Mouse (Mus musculus) kidney, embryonic 15.5 days (tissue): ENCODE data around the gene Tmem104. TPM values are rescaled to one million over a fixed set of nuclear protein-coding genes. Genes with fewer than 3 reads are reported as not detected.
A peak's percentile ranks its signal among the peaks of the same experiment; 100 is the strongest.

Experiments used
- ATAC-seq: fragments of 200-750 bp; cut with Nextera tagmentation; replicated peaks from 2 replicates; pipeline ENCODE4 v1.8.0; 2017; ENCODE audit warnings: moderate TSS enrichment; ENCODE audit not compliant: low FRiP score
- H3K27ac ChIP-seq: fragments of 300-500 bp; sonication (generic); 2 replicates; pipeline ENCODE4 v1.5.1; 2015; ENCODE audit warnings: mild to moderate bottlenecking, inconsistent platforms
- H3K27me3 ChIP-seq: fragments of 300-500 bp; sonication (generic); 2 replicates; pipeline ENCODE4 v1.6.1; 2015; ENCODE audit warnings: inconsistent platforms
- H3K36me3 ChIP-seq: fragments of 300-500 bp; sonication (generic); 2 replicates; pipeline ENCODE4 v1.6.1; 2015; ENCODE audit warnings: inconsistent platforms
- H3K4me1 ChIP-seq: fragments of 300-500 bp; sonication (generic); 2 replicates; pipeline ENCODE4 v1.6.1; 2015; ENCODE audit warnings: inconsistent platforms
- H3K4me2 ChIP-seq: fragments of 300-500 bp; sonication (generic); 2 replicates; pipeline ENCODE4 v1.6.1; 2015; ENCODE audit warnings: moderate library complexity, mild to moderate bottlenecking, inconsistent platforms
- H3K4me3 ChIP-seq: fragments of 300-500 bp; sonication (generic); replicated peaks from 2 replicates; pipeline ENCODE4 v1.5.1; 2015; ENCODE audit warnings: mild to moderate bottlenecking, inconsistent platforms
- H3K9ac ChIP-seq: fragments of 300-500 bp; sonication (generic); 2 replicates; pipeline ENCODE4 v1.6.1; 2015; ENCODE audit warnings: mild to moderate bottlenecking, inconsistent platforms
- H3K9me3 ChIP-seq: fragments of 300-500 bp; sonication (generic); replicated peaks from 2 replicates; pipeline ENCODE4 v1.6.1; 2016; ENCODE audit warnings: inconsistent platforms
- WGBS: fragments of 180-500 bp; shearing (Covaris S2); methylation state at CpG from one replicate; pipeline ENCODE4 v1.1.7; 2015; ENCODE audit warnings: mixed read lengths; 5-methylcytosine and 5-hydroxymethylcytosine counted together
- polyA plus RNA-seq: library from polyadenylated mRNA; unstranded; fragments of >200 nt; fragmentation: Nextera tagmentation; extraction: Ambion mirVana; gene quantifications from 2 replicates; pipeline ENCODE4 v1.2.1, GENCODE M21; 2015

Tmem104 gene
- polyA plus RNA-seq, 1 experiment from 2014 or later = 11.0 TPM

- Histone ChIP-seq H3K4me1 (peaks cover 69% of the 10 kb centered on the region), H3K27ac (no peak overlapping the region), H3K27me3 (peaks cover 80% of the 10 kb centered on the region), H3K36me3 (no peaks in the 10 kb centered on the region), H3K4me3 (no peak overlapping the region), H3K4me2 (no peak overlapping the region), H3K9ac (no peak overlapping the region), H3K9me3 (no peaks in the 10 kb centered on the region)
- 7% methylated on average over 5 of the region's 5 CpGs for WGBS
- peak; percentile 49 for ATAC-seq
These were observed 49.3 kb downstream of the Tmem104 start for GRCm38 (mm10) chr11:115236570-115236969.

- H3K4me2 ChIP-seq = no peak overlapping the region
- H3K4me1 ChIP-seq = peaks cover 64% of the 10 kb centered on the region
- no peak overlapping the region for H3K27ac ChIP-seq
- WGBS = 54% methylated on average over 11 of the region's 11 CpGs
- H3K4me3 ChIP-seq = no peak overlapping the region
- no peaks in the 10 kb centered on the region for H3K9me3 ChIP-seq
- H3K36me3 ChIP-seq = peaks cover 13% of the 10 kb centered on the region
- no peak for ATAC-seq
- H3K9ac ChIP-seq = no peak overlapping the region
- peaks cover 87% of the 10 kb centered on the region for H3K27me3 ChIP-seq
These were observed 54.1 kb downstream of the Tmem104 start for GRCm38 (mm10) chr11:115241402-115241801.

DNA sequence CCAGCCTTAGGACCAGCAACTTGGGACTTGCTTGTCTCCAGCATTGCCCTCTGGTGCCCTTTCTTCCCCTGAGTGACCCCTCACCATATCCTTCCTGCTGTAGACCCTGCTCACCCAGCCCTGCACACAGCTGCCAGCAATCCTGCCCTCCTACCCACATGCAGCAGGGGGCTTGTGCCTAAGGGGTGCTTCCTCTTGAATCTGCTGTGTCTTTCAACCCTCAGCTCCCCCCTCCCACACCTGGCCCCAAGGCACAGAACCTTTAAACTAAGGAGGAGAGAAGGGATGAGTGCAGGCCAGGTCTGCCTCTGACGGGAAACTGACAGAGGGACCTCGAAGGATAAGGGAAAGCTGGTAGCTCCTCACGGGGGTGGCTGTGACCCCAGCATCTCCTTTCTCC is 55.5 kb downstream of the Tmem104 start:
- H3K9ac ChIP-seq = no peak overlapping the region
- no peak for ATAC-seq
- H3K4me1 ChIP-seq = peaks cover 68% of the 10 kb centered on the region
- WGBS = 66% methylated on average over 3 of the region's 3 CpGs
- no peaks in the 10 kb centered on the region for H3K9me3 ChIP-seq
- H3K27ac ChIP-seq = no peak overlapping the region
- H3K4me3 ChIP-seq = no peak overlapping the region
- peaks cover 93% of the 10 kb centered on the region for H3K27me3 ChIP-seq
- H3K4me2 ChIP-seq = no peak overlapping the region
- peaks cover 13% of the 10 kb centered on the region for H3K36me3 ChIP-seq

GRCm38 (mm10) chr11:115243783-115244182 is 56.5 kb downstream of the Tmem104 start:
- WGBS = 92% methylated on average over 12 of the region's 12 CpGs
- Histone ChIP-seq H3K4me3 (no peak overlapping the region), H3K27me3 (peaks cover 93% of the 10 kb centered on the region), H3K36me3 (peaks cover 13% of the 10 kb centered on the region), H3K27ac (no peak overlapping the region), H3K4me2 (no peak overlapping the region), H3K4me1 (peaks cover 61% of the 10 kb centered on the region), H3K9me3 (no peaks in the 10 kb centered on the region), H3K9ac (no peak overlapping the region)
- ATAC-seq = no peak

DNA sequence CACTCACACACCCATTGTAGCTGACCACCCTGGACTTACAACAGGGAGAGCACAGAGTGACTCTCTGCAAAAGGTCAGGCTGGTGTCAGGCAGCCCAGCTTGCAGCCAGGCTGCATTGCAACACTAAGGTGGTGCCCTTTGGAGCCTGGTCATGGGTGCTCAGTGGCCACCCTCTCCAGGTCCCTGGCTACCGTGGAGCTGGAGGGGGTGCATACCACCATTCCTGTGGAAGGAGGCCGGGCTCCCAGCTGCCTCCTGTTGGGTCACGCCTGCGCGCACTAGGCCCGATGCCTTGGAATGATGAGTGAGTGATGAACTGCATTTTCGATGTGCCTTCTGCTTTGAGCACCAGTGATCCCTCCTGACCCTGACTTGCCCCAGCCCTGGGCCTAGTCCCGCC is 57.6 kb downstream of the Tmem104 start:
- ATAC-seq = no peak
- no peak overlapping the region for H3K9ac ChIP-seq
- no peak overlapping the region for H3K27ac ChIP-seq
- H3K4me2 ChIP-seq = no peak overlapping the region
- H3K4me1 ChIP-seq = peaks cover 55% of the 10 kb centered on the region
- no peak overlapping the region for H3K4me3 ChIP-seq
- H3K27me3 ChIP-seq = peaks cover 94% of the 10 kb centered on the region
- H3K9me3 ChIP-seq = no peaks in the 10 kb centered on the region
- H3K36me3 ChIP-seq = peaks cover 13% of the 10 kb centered on the region
- WGBS = 70% methylated on average over 8 of the region's 8 CpGs

DNA sequence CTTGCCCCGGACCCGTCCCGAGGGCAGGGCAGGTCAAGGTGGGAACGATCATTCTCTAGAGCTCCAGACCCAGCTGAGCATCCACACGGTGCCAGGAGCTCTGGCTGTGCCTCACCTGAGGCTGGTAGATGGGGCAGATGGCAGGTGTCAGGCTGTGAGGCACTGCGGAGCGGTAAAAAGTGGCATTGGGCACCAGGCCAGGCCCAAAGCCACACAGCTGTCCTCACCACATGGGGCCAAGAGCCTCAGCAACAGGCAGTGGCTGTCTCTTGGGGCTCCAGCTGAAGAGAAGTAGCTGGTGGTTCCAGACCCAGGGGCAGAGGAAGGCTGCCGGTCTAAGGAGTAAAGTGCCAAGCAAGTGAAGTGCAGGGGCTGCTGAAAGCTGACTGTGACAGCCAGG is 59.1 kb downstream of the Tmem104 start:
- H3K27ac ChIP-seq = no peak overlapping the region
- H3K9me3 ChIP-seq = no peaks in the 10 kb centered on the region
- H3K27me3 ChIP-seq = peaks cover 95% of the 10 kb centered on the region
- WGBS = 63% methylated on average over 8 of the region's 8 CpGs
- H3K4me3 ChIP-seq = no peak overlapping the region
- peaks cover 48% of the 10 kb centered on the region for H3K4me1 ChIP-seq
- no peak overlapping the region for H3K4me2 ChIP-seq
- no peak for ATAC-seq
- no peak overlapping the region for H3K9ac ChIP-seq
- H3K36me3 ChIP-seq = peaks cover 13% of the 10 kb centered on the region

- ATAC-seq = no peak
These were observed 60.0 kb downstream of the Tmem104 start for GRCm38 (mm10) chr11:115247240-115247639.

GRCm38 (mm10) chr11:115247945-115248344 is 60.7 kb downstream of the Tmem104 start:
- Histone ChIP-seq H3K27ac (no peak overlapping the region), H3K4me2 (no peak overlapping the region), H3K27me3 (peaks cover 96% of the 10 kb centered on the region), H3K4me1 (peaks cover 44% of the 10 kb centered on the region), H3K9ac (no peak overlapping the region), H3K36me3 (peaks cover 13% of the 10 kb centered on the region), H3K4me3 (no peak overlapping the region), H3K9me3 (no peaks in the 10 kb centered on the region)
- WGBS = 73% methylated on average over 6 of the region's 6 CpGs
- no peak for ATAC-seq

More at GRCm38 (mm10) chr11:115247240-115247639, 60.0 kb downstream of the Tmem104 start:
- no peak overlapping the region for H3K27ac ChIP-seq
- H3K4me3 ChIP-seq = no peak overlapping the region
- peaks cover 96% of the 10 kb centered on the region for H3K27me3 ChIP-seq
- no peak overlapping the region for H3K9ac ChIP-seq
- no peaks in the 10 kb centered on the region for H3K9me3 ChIP-seq
- WGBS = 7% methylated on average over 3 of the region's 3 CpGs
- peaks cover 13% of the 10 kb centered on the region for H3K36me3 ChIP-seq
- H3K4me2 ChIP-seq = no peak overlapping the region
- H3K4me1 ChIP-seq = peaks cover 44% of the 10 kb centered on the region

- Histone ChIP-seq H3K27me3 (peaks cover 94% of the 10 kb centered on the region), H3K4me2 (peak overlapping the region; percentile 75)
These were observed 62.6 kb downstream of the Tmem104 start for GRCm38 (mm10) chr11:115249721-115250404.

GRCm38 (mm10) chr11:115250405-115251090 is 63.3 kb downstream of the Tmem104 start:
- no peaks in the 10 kb centered on the region for H3K9me3 ChIP-seq
- 0 out of 2 replicates have a peak overlapping the region, but pooled peaks have one; percentile 21 for H3K9ac ChIP-seq
- WGBS = 2% methylated on average over 36 of the region's 36 CpGs
- peaks cover 96% of the 10 kb centered on the region for H3K27me3 ChIP-seq
- no peak overlapping the region for H3K27ac ChIP-seq
- H3K4me2 ChIP-seq = peak overlapping the region; percentile 75
- H3K4me3 ChIP-seq = peak overlapping the region; percentile 41
- peaks cover 33% of the 10 kb centered on the region for H3K4me1 ChIP-seq
- no peak for ATAC-seq
- no peaks in the 10 kb centered on the region for H3K36me3 ChIP-seq

More at GRCm38 (mm10) chr11:115249721-115250404, 62.6 kb downstream of the Tmem104 start:
- 3% methylated on average over 63 of the region's 63 CpGs for WGBS
- peaks cover 38% of the 10 kb centered on the region for H3K4me1 ChIP-seq
- 0 out of 2 replicates have a peak overlapping the region, but pooled peaks have one; percentile 21 for H3K9ac ChIP-seq
- no peaks in the 10 kb centered on the region for H3K36me3 ChIP-seq
- ATAC-seq = 0 out of 2 replicates have a peak, but pooled peaks have one; percentile 41
- no peak overlapping the region for H3K27ac ChIP-seq
- peak overlapping the region; percentile 41 for H3K4me3 ChIP-seq
- no peaks in the 10 kb centered on the region for H3K9me3 ChIP-seq

GRCm38 (mm10) chr11:115251258-115251657 is 64.0 kb downstream of the Tmem104 start:
- H3K36me3 ChIP-seq = no peaks in the 10 kb centered on the region
- 61% methylated on average over 3 of the region's 3 CpGs for WGBS
- no peaks in the 10 kb centered on the region for H3K9me3 ChIP-seq
- ATAC-seq = no peak
- no peak overlapping the region for H3K4me3 ChIP-seq
- H3K4me1 ChIP-seq = peaks cover 26% of the 10 kb centered on the region
- peaks cover 97% of the 10 kb centered on the region for H3K27me3 ChIP-seq
- H3K27ac ChIP-seq = no peak overlapping the region
- H3K9ac ChIP-seq = no peak overlapping the region
- no peak overlapping the region for H3K4me2 ChIP-seq

DNA sequence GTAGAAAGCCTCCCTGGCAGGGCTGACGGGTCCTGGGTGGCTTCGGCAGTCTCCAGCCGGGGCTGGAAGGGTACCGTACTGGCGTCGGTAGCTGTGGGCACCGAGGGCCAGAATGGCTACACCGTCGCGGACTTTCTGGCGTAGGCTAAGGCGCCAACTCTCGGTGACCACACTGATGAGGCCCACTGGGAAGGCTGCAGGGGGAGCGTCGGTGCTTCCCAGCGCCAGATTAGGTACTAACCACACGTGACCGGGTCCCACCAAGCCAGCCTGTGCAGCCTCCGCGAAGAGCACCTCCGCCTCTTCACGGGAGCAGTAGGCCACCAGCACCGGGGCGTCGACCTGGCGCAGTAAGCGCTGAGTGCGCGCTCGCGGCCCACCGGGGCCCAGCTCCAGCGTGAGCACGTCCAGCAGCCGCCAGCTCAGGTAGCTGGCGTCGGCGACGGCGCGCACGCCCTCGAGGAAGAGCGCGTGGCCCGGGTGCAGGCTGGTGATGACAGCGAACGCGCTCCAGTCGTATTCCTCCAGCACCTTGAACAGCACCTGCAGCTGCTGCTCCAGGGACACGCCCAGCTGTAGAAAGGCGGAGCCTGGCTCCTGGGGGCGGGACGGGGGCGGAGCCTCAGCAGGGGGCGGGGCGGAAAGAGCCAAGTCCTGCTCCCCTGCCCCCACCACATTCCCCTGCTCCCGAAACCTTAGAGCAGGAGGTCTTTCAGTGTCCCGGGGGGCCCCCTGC is 70.7 kb downstream of the Tmem104 start:
- no peak overlapping the region for H3K9ac ChIP-seq
- H3K27me3 ChIP-seq = peaks cover 99% of the 10 kb centered on the region
- H3K4me3 ChIP-seq = 0 out of 2 replicates have a peak overlapping the region, but pooled peaks have one; percentile 19
- no peaks in the 10 kb centered on the region for H3K9me3 ChIP-seq
- H3K4me2 ChIP-seq = peak overlapping the region; percentile 46
- peaks cover 9% of the 10 kb centered on the region for H3K4me1 ChIP-seq
- no peak overlapping the region for H3K27ac ChIP-seq
- WGBS = 15% methylated on average over 59 of the region's 59 CpGs
- no peaks in the 10 kb centered on the region for H3K36me3 ChIP-seq
- ATAC-seq = peak; percentile 64
